Mouse (Mus musculus) kidney, postnatal 0 days (tissue): ENCODE results near the gene Sapcd1. TPM values are rescaled to one million over a fixed set of nuclear protein-coding genes. Genes with fewer than 3 reads are reported as not detected.
"Not testable (repeated sequence)": the region's sequence is repeated elsewhere in the genome, so short reads cannot be mapped to it uniquely, and the experiment has no call there.

ENCODE experiments used
- ATAC-seq: fragments of 200-750 bp; cut with Nextera tagmentation; replicated peaks from 2 replicates; pipeline ENCODE4 v1.8.0; 2017; ENCODE audit warnings: low read depth, moderate number of reproducible peaks, moderate TSS enrichment, moderate library complexity; ENCODE audit not compliant: low FRiP score
- DNase-seq: peaks from one replicate; pipeline ENCODE4 v3.0.0-alpha.2; 2016; ENCODE audit warnings: low spot score
- H3K27ac ChIP-seq: fragments of 300-500 bp; sonication (generic); 2 replicates; pipeline ENCODE4 v1.5.1; 2014; ENCODE audit warnings: mild to moderate bottlenecking
- H3K27me3 ChIP-seq: fragments of 300-500 bp; sonication (generic); 2 replicates; pipeline ENCODE4 v1.6.1; 2014; ENCODE audit warnings: low read length, mixed read lengths; ENCODE audit not compliant: insufficient read depth
- H3K36me3 ChIP-seq: fragments of 300-500 bp; sonication (generic); 2 replicates; pipeline ENCODE4 v1.6.1; 2014; ENCODE audit warnings: low read length, mixed read lengths; ENCODE audit not compliant: insufficient read depth
- H3K4me1 ChIP-seq: fragments of 300-500 bp; sonication (generic); replicated peaks from 2 replicates; pipeline ENCODE4 v1.6.1; 2014; ENCODE audit warnings: antibody characterized with exemption, low read length, mixed read lengths; ENCODE audit not compliant: insufficient read depth
- H3K4me2 ChIP-seq: fragments of 300-500 bp; sonication (generic); 2 replicates; pipeline ENCODE4 v1.6.1; 2014; ENCODE audit warnings: mild to moderate bottlenecking, low read length, moderate library complexity, mixed read lengths
- H3K4me3 ChIP-seq: fragments of 300-500 bp; sonication (generic); replicated peaks from 2 replicates; pipeline ENCODE4 v1.5.1; 2014; ENCODE audit warnings: low read depth, low read length
- H3K9ac ChIP-seq: fragments of 300-500 bp; sonication (generic); 2 replicates; pipeline ENCODE4 v1.6.1; 2014; ENCODE audit warnings: low read depth, low read length
- H3K9me3 ChIP-seq: fragments of 300-500 bp; sonication (generic); replicated peaks from 2 replicates; pipeline ENCODE4 v1.6.1; 2016; ENCODE audit warnings: low read length, inconsistent platforms, mixed read lengths
- CTCF ChIP-seq: IDR thresholded peaks from 2 replicates; pipeline ENCODE4 v1.5.1; 2016; ENCODE audit warnings: antibody characterized with exemption, low read depth, mild to moderate bottlenecking, moderate library complexity
- WGBS: fragments of 180-500 bp; shearing (Covaris S2); extraction: QIAGEN DNeasy Blood & Tissue Kit; methylation state at CpG from one replicate; pipeline ENCODE4 v1.1.7; 2014; 5-methylcytosine and 5-hydroxymethylcytosine counted together
- polyA plus RNA-seq: library from polyadenylated mRNA; unstranded; fragments of >200 nt; fragmentation: Nextera tagmentation; extraction: Ambion mirVana; gene quantifications from 2 replicates; pipeline ENCODE4 v1.2.1, GENCODE M21; 2015

Sapcd1 gene
- polyA plus RNA-seq, 1 experiment from 2014 or later, result 3.7 TPM

GRCm38 (mm10) chr17:35044904-35045806, 17.3 kb upstream of the Sapcd1 start:
- no peaks in the 10 kb centered on the region for H3K9me3 ChIP-seq
- peak overlapping the region; percentile 78; the same call in 1 of the 2 replicates for H3K9ac ChIP-seq
- 70% methylated on average over 7 of the region's 7 CpGs for WGBS
- H3K36me3 ChIP-seq, result no peaks in the 10 kb centered on the region
- H3K4me1 ChIP-seq, result peaks cover 32% of the 10 kb centered on the region
- ATAC-seq, result no peak
- H3K4me3 ChIP-seq, result no peak overlapping the region
- peak overlapping the region; percentile 88 for H3K27ac ChIP-seq
- DNase-seq, result no peak
- H3K27me3 ChIP-seq, result no peaks in the 10 kb centered on the region
- no peak for TF ChIP-seq CTCF
- peak overlapping the region; percentile 96 for H3K4me2 ChIP-seq

GRCm38 (mm10) chr17:35043794-35044193, 16.0 kb upstream of the Sapcd1 start:
- H3K4me1 ChIP-seq, result peaks cover 24% of the 10 kb centered on the region
- H3K27me3 ChIP-seq, result no peaks in the 10 kb centered on the region
- no peak for ATAC-seq
- H3K4me3 ChIP-seq, result no peak overlapping the region
- H3K27ac ChIP-seq, result peak overlapping the region; percentile 37; the same call in 1 of the 2 replicates
- H3K36me3 ChIP-seq, result no peaks in the 10 kb centered on the region
- no peak for TF ChIP-seq CTCF
- 74% methylated on average over 4 of the region's 4 CpGs for WGBS
- no peak for DNase-seq
- no peak overlapping the region for H3K4me2 ChIP-seq
- H3K9ac ChIP-seq, result no peak overlapping the region
- no peaks in the 10 kb centered on the region for H3K9me3 ChIP-seq

GRCm38 (mm10) chr17:35039121-35039873, 11.5 kb upstream of the Sapcd1 start:
- no peak for TF ChIP-seq CTCF
- DNase-seq (no peak), ATAC-seq (no peak)
- H3K9me3 ChIP-seq, result no peaks in the 10 kb centered on the region
- no peak overlapping the region for H3K4me2 ChIP-seq
- no peak overlapping the region for H3K4me3 ChIP-seq
- WGBS, result 83% methylated on average over 11 of the region's 11 CpGs
- H3K27me3 ChIP-seq, result no peaks in the 10 kb centered on the region
- H3K9ac ChIP-seq, result no peak overlapping the region
- no peaks in the 10 kb centered on the region for H3K36me3 ChIP-seq
- H3K27ac ChIP-seq, result no peak overlapping the region
- H3K4me1 ChIP-seq, result no peaks in the 10 kb centered on the region

DNA sequence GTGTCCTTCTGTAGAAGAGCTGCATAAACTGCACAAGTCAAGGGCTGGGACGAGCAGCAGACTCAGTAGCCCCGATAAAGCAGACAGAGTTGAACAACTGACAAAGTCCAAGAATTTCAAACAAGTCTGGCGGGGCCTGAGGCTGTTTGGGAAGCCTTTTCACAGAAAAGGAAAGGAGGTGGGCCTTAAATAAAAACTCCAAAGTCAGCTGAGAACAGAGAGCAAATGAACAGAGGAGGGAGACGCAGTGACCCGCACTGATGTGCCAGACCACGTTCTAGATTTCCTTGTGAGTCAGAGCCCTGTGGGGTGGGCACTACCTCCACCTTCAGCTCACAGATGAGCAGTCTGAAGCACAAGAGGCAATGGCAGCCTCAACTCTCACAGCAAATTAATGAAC, 7.1 kb upstream of the Sapcd1 start:
- no peak for TF ChIP-seq CTCF
- no peaks in the 10 kb centered on the region for H3K4me1 ChIP-seq
- no peak for ATAC-seq

DNA sequence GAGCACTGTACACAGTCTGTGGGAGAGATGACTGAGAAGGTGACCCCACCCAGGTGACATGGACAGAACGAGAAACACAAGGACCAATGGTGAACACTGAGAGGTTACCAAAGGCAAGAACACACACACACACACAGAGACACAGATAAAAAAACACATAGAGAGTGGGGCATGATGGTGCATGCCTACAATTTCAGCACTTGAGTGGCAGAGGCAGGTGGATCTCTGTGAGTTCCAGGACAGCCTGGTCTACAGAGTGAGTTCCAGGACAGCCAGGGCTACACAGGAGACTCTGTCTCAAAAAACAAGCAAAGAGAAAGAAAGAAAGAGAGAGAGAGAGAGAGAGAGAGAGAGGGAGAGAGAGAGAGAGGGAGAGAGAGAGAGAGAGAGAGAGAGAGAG, 5.9 kb upstream of the Sapcd1 start:
- H3K4me1 ChIP-seq, result not testable (repeated sequence)

More for the DNA sequence above, 7.1 kb upstream of the Sapcd1 start:
- Histone ChIP-seq H3K27ac (no peak overlapping the region), H3K4me2 (no peak overlapping the region), H3K27me3 (no peaks in the 10 kb centered on the region), H3K4me3 (no peak overlapping the region), H3K9ac (no peak overlapping the region), H3K36me3 (no peaks in the 10 kb centered on the region), H3K9me3 (no peaks in the 10 kb centered on the region)
- no peak for DNase-seq
- 60% methylated on average over 6 of the region's 6 CpGs for WGBS

GRCm38 (mm10) chr17:35032323-35032870, 4.6 kb upstream of the Sapcd1 start:
- ATAC-seq (no peak), DNase-seq (no peak)
- no peak for TF ChIP-seq CTCF
- Histone ChIP-seq H3K4me3 (no peak overlapping the region), H3K4me1 (no peaks in the 10 kb centered on the region), H3K4me2 (no peak overlapping the region), H3K36me3 (no peaks in the 10 kb centered on the region), H3K27me3 (no peaks in the 10 kb centered on the region), H3K9ac (no peak overlapping the region), H3K27ac (no peak overlapping the region), H3K9me3 (no peaks in the 10 kb centered on the region)
- 71% methylated on average over 8 of the region's 8 CpGs for WGBS

More for the DNA sequence above, 5.9 kb upstream of the Sapcd1 start:
- not testable (repeated sequence) for ATAC-seq, H3K36me3 ChIP-seq, DNase-seq, H3K4me2 ChIP-seq, H3K27me3 ChIP-seq, H3K4me3 ChIP-seq, H3K27ac ChIP-seq, H3K9ac ChIP-seq, H3K9me3 ChIP-seq
- whole genome bisulfite sequencing, result 56% methylated on average over 1 of the region's 1 CpGs
